Comparison of ENCODE assay signal across 16 mouse cellular contexts in the genomic region with DNA sequence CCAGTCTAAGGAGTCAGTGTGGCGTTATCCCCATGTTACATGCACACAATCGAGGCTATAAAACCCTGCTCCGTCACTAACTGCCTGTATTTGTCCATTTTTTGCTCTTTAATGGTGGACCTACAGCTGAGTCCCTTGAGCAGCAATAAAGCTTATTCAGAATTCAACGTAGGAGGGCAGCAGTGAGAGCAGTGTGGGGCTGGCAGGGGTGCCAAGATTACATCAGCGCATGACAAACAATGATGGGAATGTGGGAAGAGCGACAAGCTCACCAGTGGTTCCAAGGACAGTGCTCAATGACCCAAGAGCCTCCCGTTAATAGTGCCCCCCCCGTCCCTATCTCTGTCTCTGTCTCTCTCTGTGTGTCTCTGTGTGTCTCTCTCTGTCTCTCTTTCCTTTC. TPM values are rescaled to one million over a fixed set of nuclear protein-coding genes. Genes with fewer than 3 reads are reported as not detected.
A peak's percentile ranks its signal among the peaks of the same experiment; 100 is the strongest.
DNase-seq lines count a peak whose midpoint lies in the region; ATAC-seq and TF ChIP-seq lines count a peak whose summit lies in the region.
"Had no signal": no experiment of that assay in that cellular context is flagged by ENCODE, and none has a peak within 500 bp of the region (broad histone marks: within the 10 kb centered on the region; RNA-seq: fewer than 3 reads in every experiment).

No protein-coding gene starts in this region.

- ATAC-seq in hindbrain, embryonic 13.5 days (ENCODE audit: low FRiP score) = no peak
- ATAC-seq in hindbrain, embryonic 12.5 days (ENCODE audit: low FRiP score) = no peak
- ATAC-seq in lung, postnatal 0 days = no peak
- ATAC-seq: intestine, embryonic 15.5 days; midbrain, embryonic 16.5 days had no signal

- peak overlapping the region; percentile 26; the same call in 1 of the 2 replicates for H3K27ac ChIP-seq in hindbrain, embryonic 13.5 days
- no peak overlapping the region for H3K27ac ChIP-seq in hindbrain, embryonic 12.5 days
- H3K27ac ChIP-seq in lung, postnatal 0 days (ENCODE audit: low read length) = no peak overlapping the region
- peak overlapping the region; percentile 19; the same call in 1 of the 2 replicates for H3K27ac ChIP-seq in limb, embryonic 10.5 days
- H3K27ac ChIP-seq: intestine, embryonic 15.5 days; limb, embryonic 12.5 days; lung, embryonic 15.5 days had no signal

- no peaks in the 10 kb centered on the region for H3K9me3 ChIP-seq in hindbrain, embryonic 13.5 days
- no peaks in the 10 kb centered on the region for H3K9me3 ChIP-seq in hindbrain, embryonic 12.5 days (replicated peaks)
- H3K9me3 ChIP-seq in lung, postnatal 0 days (ENCODE audit: low read length) = no peaks in the 10 kb centered on the region
- H3K9me3 ChIP-seq in limb, embryonic 10.5 days (replicated peaks) = no peaks in the 10 kb centered on the region
- H3K9me3 ChIP-seq: intestine, embryonic 15.5 days; limb, embryonic 12.5 days; lung, embryonic 15.5 days had no signal

- 64% methylated on average over 8 of the region's 8 CpGs for WGBS in hindbrain, embryonic 13.5 days
- 72% methylated on average over 8 of the region's 8 CpGs for WGBS in hindbrain, embryonic 12.5 days
- 64% methylated on average over 8 of the region's 8 CpGs for WGBS in lung, postnatal 0 days
- 62% methylated on average over 8 of the region's 8 CpGs for WGBS in lung, adult 2 months
- 70% methylated on average over 8 of the region's 8 CpGs for WGBS in limb, embryonic 10.5 days

- no peaks in the 10 kb centered on the region for H3K36me3 ChIP-seq in hindbrain, embryonic 13.5 days
- no peaks in the 10 kb centered on the region for H3K36me3 ChIP-seq in hindbrain, embryonic 12.5 days
- no peaks in the 10 kb centered on the region for H3K36me3 ChIP-seq in lung, postnatal 0 days (ENCODE audit: insufficient read depth, low read length)
- H3K36me3 ChIP-seq in limb, embryonic 10.5 days = no peaks in the 10 kb centered on the region
- H3K36me3 ChIP-seq: intestine, embryonic 15.5 days; limb, embryonic 12.5 days; lung, embryonic 15.5 days had no signal

- H3K4me3 ChIP-seq in hindbrain, embryonic 13.5 days = no peak overlapping the region
- H3K4me3 ChIP-seq in hindbrain, embryonic 12.5 days = no peak overlapping the region
- H3K4me3 ChIP-seq in lung, postnatal 0 days (ENCODE audit: low read depth, low read length) = no peak overlapping the region
- no peak overlapping the region for H3K4me3 ChIP-seq in lung, adult 2 months (replicated peaks; ENCODE audit: extremely low read depth, low read depth, low read length)
- H3K4me3 ChIP-seq in limb, embryonic 10.5 days = no peak overlapping the region
- H3K4me3 ChIP-seq: intestine, embryonic 15.5 days; limb, embryonic 12.5 days; lung, embryonic 15.5 days; megakaryocyte, embryonic 14.5 days had no signal

- no peak overlapping the region for H3K4me2 ChIP-seq in hindbrain, embryonic 13.5 days
- no peak overlapping the region for H3K4me2 ChIP-seq in hindbrain, embryonic 12.5 days (replicated peaks)
- no peak overlapping the region for H3K4me2 ChIP-seq in lung, postnatal 0 days (replicated peaks; ENCODE audit: low read depth, low read length)
- H3K4me2 ChIP-seq: heart, embryonic 11.5 days; intestine, embryonic 15.5 days; limb, embryonic 12.5 days; lung, embryonic 15.5 days had no signal

- no peaks in the 10 kb centered on the region for H3K27me3 ChIP-seq in hindbrain, embryonic 13.5 days
- H3K27me3 ChIP-seq in hindbrain, embryonic 12.5 days = no peaks in the 10 kb centered on the region
- H3K27me3 ChIP-seq in lung, postnatal 0 days (replicated peaks; ENCODE audit: insufficient read depth, low read length) = no peaks in the 10 kb centered on the region
- no peaks in the 10 kb centered on the region for H3K27me3 ChIP-seq in limb, embryonic 10.5 days (ENCODE audit: low read depth, poor library complexity, severe bottlenecking)
- H3K27me3 ChIP-seq: intestine, embryonic 15.5 days; lung, embryonic 15.5 days had no signal

- TF ChIP-seq POLR2A in lung, adult 2 months (IDR thresholded peaks at IDR 0.05; ENCODE audit: borderline replicate concordance, extremely low read depth, low read depth, low read length) = no peak

- 0 out of 2 replicates have a peak, but pooled peaks have one; percentile 18 for TF ChIP-seq CTCF in lung, postnatal 0 days (IDR thresholded peaks at IDR 0.05)
- no peak for TF ChIP-seq CTCF in lung, adult 2 months (IDR thresholded peaks at IDR 0.05; ENCODE audit: insufficient read depth, low read length)

- no peak for TF ChIP-seq EP300 in lung, postnatal 0 days (IDR thresholded peaks at IDR 0.05)

- DNase-seq in adrenal gland, adult 2 months = peak; percentile 71
- no peak for DNase-seq in adrenal gland, adult 18-20 months (ENCODE audit: low spot score in 2 of 2)
- peak; percentile 12 for DNase-seq in lung, postnatal 0 days (ENCODE audit: low spot score)
- DNase-seq in lung, adult 2 months = no peak
- no peak for DNase-seq in limb, embryonic 10.5 days (ENCODE audit: low spot score)
- no peak for DNase-seq in embryo, embryonic 11 days
- DNase-seq: cerebellum, adult 11 months; right cerebral cortex, postnatal 25 days had no signal

- no peaks in the 10 kb centered on the region for H3K4me1 ChIP-seq in hindbrain, embryonic 13.5 days (replicated peaks)
- no peaks in the 10 kb centered on the region for H3K4me1 ChIP-seq in hindbrain, embryonic 12.5 days
- no peaks in the 10 kb centered on the region for H3K4me1 ChIP-seq in lung, postnatal 0 days (ENCODE audit: insufficient read depth, low read depth, low read length)
- H3K4me1 ChIP-seq in lung, adult 2 months (ENCODE audit: control insufficient read depth, insufficient read depth, low read length) = no peaks in the 10 kb centered on the region
- peaks cover 14% of the 10 kb centered on the region for H3K4me1 ChIP-seq in limb, embryonic 10.5 days
- H3K4me1 ChIP-seq: intestine, embryonic 15.5 days; limb, embryonic 12.5 days; lung, embryonic 15.5 days had no signal

- H3K9ac ChIP-seq in hindbrain, embryonic 13.5 days = no peak overlapping the region
- no peak overlapping the region for H3K9ac ChIP-seq in hindbrain, embryonic 12.5 days
- no peak overlapping the region for H3K9ac ChIP-seq in lung, postnatal 0 days (replicated peaks; ENCODE audit: low read depth)
- H3K9ac ChIP-seq: intestine, embryonic 15.5 days; limb, embryonic 12.5 days; lung, embryonic 15.5 days had no signal

RNA-seq across cellular contexts. Expression of a gene that starts 8.3 kb away (rescaled TPM):
- 10 to 100 TPM; 13.6 to 14.9 TPM for total RNA-seq in adrenal gland, adult 2 months (2021)
- 1.6 and 1.8 TPM in 2 replicates for polyA plus RNA-seq in adrenal gland, adult 2 months (2012; rRNA removed)
- 10 to 100 TPM; 13.1 to 14.4 TPM for total RNA-seq in adrenal gland, adult 18-20 months (2021)
- polyA plus RNA-seq in hindbrain, embryonic 13.5 days (2015; fragmentation: Nextera tagmentation; extraction: Ambion mirVana) = 40.3 and 40.7 TPM in 2 replicates
- 60.7 and 61.3 TPM in 2 replicates for polyA plus RNA-seq in hindbrain, embryonic 12.5 days (2016; fragmentation: Nextera tagmentation; extraction: Ambion mirVana)
- 23.6 and 26.4 TPM in 2 replicates for polyA plus RNA-seq in lung, postnatal 0 days (2015; fragmentation: Nextera tagmentation; extraction: Ambion mirVana)
- polyA plus RNA-seq in lung, adult 2 months (2012; rRNA removed) = 5.2 and 7.9 TPM in 2 replicates
- 114 and 115 TPM in 2 replicates for polyA plus RNA-seq in limb, embryonic 10.5 days (2016; fragmentation: Nextera tagmentation; extraction: Ambion mirVana)

Comparison
In these comparisons a context has a peak if more than half of its experiments do, and no peak if none do; other contexts are left out.
1. DNase-seq: peak in adrenal gland, adult 2 months (single experiment) and lung, postnatal 0 days (single experiment); none in adrenal gland, adult 18-20 months (0 of 2), lung, adult 2 months (single experiment), limb, embryonic 10.5 days (single experiment) and embryo, embryonic 11 days (single experiment).
2. H3K27ac ChIP-seq: peak in hindbrain, embryonic 13.5 days (single experiment) and limb, embryonic 10.5 days (single experiment); none in hindbrain, embryonic 12.5 days (single experiment) and lung, postnatal 0 days (single experiment).